Mouse (Mus musculus): ENCODE measurements around the gene Zfp654.
A peak's percentile ranks its signal among the peaks of the same experiment; 100 is the strongest.
"Not testable (repeated sequence)": the region's sequence is repeated elsewhere in the genome, so short reads cannot be mapped to it uniquely, and the experiment has no call there.

Gene Zfp654

GRCm38 (mm10) chr16:64851563-64852362 lies at the start of gene Zfp654, which contains the start of gene Cggbp1:
Zfp654 (minus strand) TSS chr16:64851652.
Cggbp1 (plus strand) TSS chr16:64851996.
- DNase-seq (ENCODE audit: low spot score in 2 of 2): peak; percentile 100

DNA sequence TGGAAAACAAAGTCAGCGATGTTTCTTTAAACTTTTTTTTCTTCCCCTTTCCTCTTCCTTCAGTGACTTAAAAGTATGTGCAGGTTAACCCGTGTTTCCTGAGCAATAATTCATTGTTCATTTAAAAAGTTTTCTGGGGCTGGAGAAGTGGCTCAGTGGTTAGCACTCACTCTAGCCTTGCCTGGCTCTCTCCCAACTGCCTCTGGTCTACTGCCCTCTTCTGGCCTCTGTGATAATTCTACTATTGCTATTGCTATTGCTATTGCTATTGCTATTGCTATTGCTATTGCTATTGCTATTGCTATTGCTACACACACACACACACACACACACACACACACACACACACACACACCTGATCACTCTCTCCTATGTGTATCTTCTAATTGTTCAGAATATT lies 47.6 kb upstream of the Zfp654 start:
- no peak for DNase-seq (ENCODE audit: low spot score in 2 of 2)

DNA sequence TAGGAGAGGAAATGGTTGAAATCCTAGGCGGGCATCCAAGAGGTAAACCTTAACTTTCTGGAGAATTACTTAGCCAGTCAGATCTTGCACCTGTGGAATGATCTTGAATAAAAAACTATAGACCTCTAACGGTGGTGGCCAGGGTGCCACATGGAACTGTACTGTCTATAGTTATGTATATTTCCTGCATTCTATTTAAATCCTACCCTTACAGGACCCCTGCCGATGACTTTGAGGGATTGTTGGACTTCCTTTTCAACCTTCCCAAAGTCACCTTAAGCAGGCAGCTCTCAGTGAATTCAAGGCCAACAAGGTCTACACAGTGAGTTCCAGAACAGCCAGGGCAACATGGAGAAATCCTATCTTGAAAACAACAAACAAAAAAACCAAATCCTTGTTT lies 38.0 kb upstream of the Zfp654 start:
- no peak for DNase-seq (ENCODE audit: low spot score in 2 of 2)

GRCm38 (mm10) chr16:64885547-64885946 lies 34.1 kb upstream of the Zfp654 start:
- DNase-seq (ENCODE audit: low spot score in 2 of 2): no peak

DNA sequence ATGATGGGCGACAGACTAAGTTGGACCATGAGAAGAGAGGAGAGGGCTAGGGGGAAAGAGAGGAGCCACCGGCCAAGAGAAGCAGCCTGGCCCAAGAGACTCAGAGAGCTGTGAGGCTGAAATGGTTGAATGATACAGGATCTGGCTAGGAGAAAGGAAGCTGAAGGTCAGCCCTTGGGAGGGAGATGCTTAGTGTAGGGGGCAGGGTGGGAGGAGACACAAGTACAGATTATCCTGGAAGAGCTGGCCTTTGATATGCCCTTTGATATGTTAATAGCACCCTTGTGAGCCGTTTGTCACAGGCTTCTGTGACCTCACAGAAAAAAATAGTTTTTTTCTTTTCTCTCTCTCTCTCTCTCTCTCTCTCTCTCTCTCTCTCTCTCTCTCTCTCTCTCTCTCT lies 33.7 kb upstream of the Zfp654 start:
- DNase-seq (ENCODE audit: low spot score in 2 of 2): no peak

- DNase-seq (ENCODE audit: low spot score in 2 of 2): no peak
These were observed 33.0 kb upstream of the Zfp654 start for GRCm38 (mm10) chr16:64884420-64884838.

GRCm38 (mm10) chr16:64883896-64884295 lies 32.4 kb upstream of the Zfp654 start:
- DNase-seq (ENCODE audit: low spot score in 2 of 2): no peak

GRCm38 (mm10) chr16:64881442-64881841 lies 30.0 kb upstream of the Zfp654 start:
- DNase-seq (ENCODE audit: low spot score in 2 of 2): no peak

GRCm38 (mm10) chr16:64880986-64881385 lies 29.5 kb upstream of the Zfp654 start:
- no peak for DNase-seq (ENCODE audit: low spot score in 2 of 2)

DNA sequence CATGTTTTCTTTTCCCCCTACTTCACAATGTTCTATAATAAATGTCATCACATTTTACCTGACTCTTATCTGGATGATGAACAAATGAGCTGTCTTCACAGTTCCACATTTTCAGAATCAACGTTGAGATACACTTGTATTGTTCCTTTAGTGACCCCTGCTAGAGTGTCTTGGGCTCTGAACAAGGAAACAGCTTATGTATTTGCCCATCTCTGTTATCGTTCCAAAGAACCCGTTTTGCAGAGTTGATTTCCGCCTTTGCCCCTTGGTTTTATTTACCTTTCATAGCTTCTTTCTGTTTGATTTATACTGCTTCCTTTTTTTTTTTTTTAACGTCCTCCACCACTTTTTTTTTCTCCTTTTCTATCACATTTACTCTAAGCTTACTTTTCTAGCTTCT lies 28.3 kb upstream of the Zfp654 start:
- DNase-seq (ENCODE audit: low spot score in 2 of 2): peak in 1 of 2 experiments; percentile 13

DNA sequence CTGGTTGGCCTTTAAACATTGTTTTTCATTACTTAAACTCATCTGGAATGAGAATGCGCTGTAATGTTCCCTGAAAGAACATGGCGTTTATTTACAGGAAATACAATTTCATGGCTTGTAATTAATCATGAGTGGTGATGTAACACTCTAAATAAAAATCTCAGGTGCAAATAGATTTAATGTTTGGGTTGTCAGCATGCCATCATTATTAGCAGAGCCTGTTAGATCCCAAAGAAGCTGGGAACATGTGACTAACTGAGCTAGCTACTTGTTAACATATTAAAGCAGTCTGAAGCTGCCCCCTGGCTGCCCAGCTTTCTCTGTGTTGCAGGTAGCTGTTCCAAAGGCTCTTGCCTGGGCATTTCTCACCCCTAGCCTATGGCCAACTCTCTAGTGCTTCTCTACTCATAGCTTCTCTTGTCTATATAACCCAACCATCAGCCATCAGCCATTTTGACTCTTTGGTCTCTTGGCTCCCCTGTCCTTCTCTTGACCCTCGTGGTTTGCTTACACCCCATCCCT lies 27.2 kb upstream of the Zfp654 start:
- no peak for DNase-seq (ENCODE audit: low spot score in 2 of 2)

DNA sequence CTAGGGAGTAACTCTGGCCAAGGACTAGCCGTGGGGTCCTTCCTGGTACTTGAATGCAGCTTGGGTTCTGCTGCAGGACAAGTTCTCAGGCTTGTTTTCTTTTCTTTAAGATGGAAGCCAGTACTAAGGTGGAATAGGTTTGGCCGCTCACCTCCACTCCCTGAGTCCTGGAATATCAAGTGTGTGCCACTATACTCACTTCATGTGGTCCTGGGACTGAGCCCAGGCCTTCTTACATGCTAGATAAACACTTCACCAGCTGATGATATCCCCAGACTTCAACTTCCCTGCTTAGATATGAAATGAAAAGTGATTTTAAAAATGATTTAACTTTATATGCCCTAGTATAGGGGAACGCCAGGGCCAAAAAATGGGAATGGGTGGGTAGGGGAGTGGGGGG lies 25.9 kb upstream of the Zfp654 start:
- no peak for DNase-seq (ENCODE audit: low spot score in 2 of 2)

GRCm38 (mm10) chr16:64876631-64877265 lies 25.3 kb upstream of the Zfp654 start:
- DNase-seq (ENCODE audit: low spot score in 2 of 2): no peak

GRCm38 (mm10) chr16:64875822-64876221 lies 24.4 kb upstream of the Zfp654 start:
- DNase-seq (ENCODE audit: low spot score in 2 of 2): no peak

GRCm38 (mm10) chr16:64875384-64875783 lies 23.9 kb upstream of the Zfp654 start:
- no peak for DNase-seq (ENCODE audit: low spot score in 2 of 2)

GRCm38 (mm10) chr16:64873416-64874305 lies 22.2 kb upstream of the Zfp654 start:
- DNase-seq (ENCODE audit: low spot score in 2 of 2): peak; percentile 65 to 69

- DNase-seq (ENCODE audit: low spot score in 2 of 2): no peak
These were observed 21.4 kb upstream of the Zfp654 start for GRCm38 (mm10) chr16:64872841-64873240.

DNA sequence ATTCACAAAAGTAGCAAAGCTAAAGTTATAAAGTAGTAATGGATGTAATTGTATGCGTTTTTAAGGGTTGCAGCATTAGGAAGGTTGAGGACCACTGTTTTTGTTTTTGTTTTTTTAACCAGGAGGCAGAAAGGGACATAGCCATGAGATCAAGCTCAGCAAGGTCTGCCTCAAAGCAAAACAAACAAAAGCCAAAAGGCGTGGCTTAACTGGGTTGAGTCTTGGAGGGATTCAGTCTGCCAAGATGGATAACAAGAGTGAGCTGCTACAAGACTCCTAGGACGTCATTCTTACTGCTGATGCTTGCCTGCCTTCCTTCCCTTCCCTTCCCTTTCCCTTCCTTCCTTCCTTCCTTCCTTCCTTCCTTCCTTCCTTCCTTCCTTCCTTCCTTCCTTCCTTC lies 20.8 kb upstream of the Zfp654 start:
- DNase-seq (ENCODE audit: low spot score in 2 of 2): no peak

GRCm38 (mm10) chr16:64869621-64870020 lies 18.2 kb upstream of the Zfp654 start:
- DNase-seq (ENCODE audit: low spot score in 2 of 2): no peak

GRCm38 (mm10) chr16:64868613-64869012 lies 17.2 kb upstream of the Zfp654 start:
- no peak for DNase-seq (ENCODE audit: low spot score in 2 of 2)

- not testable (repeated sequence) for DNase-seq (ENCODE audit: low spot score in 2 of 2)
These were observed 14.4 kb upstream of the Zfp654 start for GRCm38 (mm10) chr16:64865841-64866240.

- no peak for DNase-seq (ENCODE audit: low spot score in 2 of 2)
These were observed 5.5 kb upstream of the Zfp654 start for GRCm38 (mm10) chr16:64856946-64857345.
